Mouse (Mus musculus): ENCODE data around the gene Ephb2.

GRCm38 (mm10) chr4:136787357-136787756, 48.4 kb downstream of the Ephb2 start:
- TF ChIP-seq MAX (IDR thresholded peaks at IDR 0.05; ENCODE audit: low read depth): no peak
- no peak for TF ChIP-seq TCF3 (IDR thresholded peaks at IDR 0.05; ENCODE audit: insufficient read length, low read depth)
- no peak for TF ChIP-seq E2F4 (IDR thresholded peaks at IDR 0.05; ENCODE audit: insufficient read depth)
- no peak for TF ChIP-seq POLR2A (IDR thresholded peaks at IDR 0.05; ENCODE audit: insufficient read length, low read depth)
- no peak for TF ChIP-seq TCF12 (IDR thresholded peaks at IDR 0.05; ENCODE audit: insufficient read depth, poor library complexity, severe bottlenecking)
- TF ChIP-seq MYOG (IDR thresholded peaks at IDR 0.05; ENCODE audit: control insufficient read depth in 1 of 3, insufficient read depth in 1 of 3, insufficient read length in 2 of 3, low read depth in 2 of 3): no peak
- TF ChIP-seq CEBPB (IDR thresholded peaks at IDR 0.05; ENCODE audit: insufficient read depth, poor library complexity, severe bottlenecking): no peak

Data from myocyte (in vitro differentiated cells).